Mouse (Mus musculus): ENCODE results near the gene Slc7a8. TPM values are rescaled to one million over a fixed set of nuclear protein-coding genes. Genes with fewer than 3 reads are reported as not detected.
A peak's percentile ranks its signal among the peaks of the same experiment; 100 is the strongest.

Gene Slc7a8
- polyA plus RNA-seq, 1 experiment from 2014 or later = 6.1 TPM

- ATAC-seq (ENCODE audit: low FRiP score) = no peak
- H3K27ac ChIP-seq (replicated peaks) = no peak overlapping the region
- no peak overlapping the region for H3K9ac ChIP-seq (replicated peaks)
- no peak overlapping the region for H3K4me2 ChIP-seq
- 79% methylated on average over 8 of the region's 8 CpGs for WGBS
- H3K9me3 ChIP-seq (replicated peaks) = no peaks in the 10 kb centered on the region
- H3K4me1 ChIP-seq = peaks cover 12% of the 10 kb centered on the region
- no peaks in the 10 kb centered on the region for H3K36me3 ChIP-seq
- H3K4me3 ChIP-seq (replicated peaks) = no peak overlapping the region
- no peaks in the 10 kb centered on the region for H3K27me3 ChIP-seq (replicated peaks)
These were observed 68.9 kb downstream of the Slc7a8 start for GRCm38 (mm10) chr14:54712861-54713260.

GRCm38 (mm10) chr14:54712074-54712473, 69.7 kb downstream of the Slc7a8 start, which contains the start of gene Cebpe:
TSS of gene Cebpe (minus strand) at chr14:54712174.
- Histone ChIP-seq H3K4me3 (replicated peaks) (no peak within 1 kb of the TSS), H3K9ac (replicated peaks) (no peak within 1 kb of the TSS), H3K36me3 (no peaks in the 10 kb centered on the region), H3K9me3 (replicated peaks) (no peaks in the 10 kb centered on the region), H3K27ac (replicated peaks) (no peak within 1 kb of the TSS), H3K4me2 (no peak within 1 kb of the TSS), H3K27me3 (replicated peaks) (no peaks in the 10 kb centered on the region), H3K4me1 (peaks cover 12% of the 10 kb centered on the region)
- 90% methylated on average over 7 of the region's 7 CpGs for WGBS
- ATAC-seq (ENCODE audit: low FRiP score) = no peak

- no peaks in the 10 kb centered on the region for H3K9me3 ChIP-seq (replicated peaks)
- H3K4me1 ChIP-seq = peaks cover 2% of the 10 kb centered on the region; the same call in 1 of the 2 replicates
- no peak overlapping the region for H3K9ac ChIP-seq (replicated peaks)
- no peaks in the 10 kb centered on the region for H3K27me3 ChIP-seq (replicated peaks)
- H3K4me2 ChIP-seq = no peak overlapping the region
- ATAC-seq (ENCODE audit: low FRiP score) = no peak
- no peaks in the 10 kb centered on the region for H3K36me3 ChIP-seq
- 88% methylated on average over 9 of the region's 9 CpGs for WGBS
- H3K4me3 ChIP-seq (replicated peaks) = no peak overlapping the region
- H3K27ac ChIP-seq (replicated peaks) = no peak overlapping the region
These were observed 72.7 kb downstream of the Slc7a8 start for GRCm38 (mm10) chr14:54709054-54709453.

- Histone ChIP-seq H3K4me2 (no peak overlapping the region), H3K9ac (replicated peaks) (no peak overlapping the region), H3K4me1 (no peaks in the 10 kb centered on the region), H3K9me3 (replicated peaks) (no peaks in the 10 kb centered on the region), H3K27ac (replicated peaks) (no peak overlapping the region), H3K36me3 (no peaks in the 10 kb centered on the region), H3K27me3 (replicated peaks) (0 out of 2 replicates have a peak, but pooled peaks cover 12% of the 10 kb centered on the region), H3K4me3 (replicated peaks) (no peak overlapping the region)
- 69% methylated on average over 17 of the region's 17 CpGs for WGBS
- no peak for ATAC-seq (ENCODE audit: low FRiP score)
These were observed 75.0 kb downstream of the Slc7a8 start for GRCm38 (mm10) chr14:54706589-54707320.

GRCm38 (mm10) chr14:54705844-54706243, 75.9 kb downstream of the Slc7a8 start:
- ATAC-seq (ENCODE audit: low FRiP score) = no peak
- H3K27me3 ChIP-seq (replicated peaks) = 0 out of 2 replicates have a peak, but pooled peaks cover 12% of the 10 kb centered on the region
- H3K36me3 ChIP-seq = no peaks in the 10 kb centered on the region
- WGBS = 59% methylated on average over 5 of the region's 5 CpGs
- no peaks in the 10 kb centered on the region for H3K4me1 ChIP-seq
- H3K9ac ChIP-seq (replicated peaks) = no peak overlapping the region
- H3K9me3 ChIP-seq (replicated peaks) = no peaks in the 10 kb centered on the region
- no peak overlapping the region for H3K4me3 ChIP-seq (replicated peaks)
- no peak overlapping the region for H3K4me2 ChIP-seq
- H3K27ac ChIP-seq (replicated peaks) = no peak overlapping the region

- no peaks in the 10 kb centered on the region for H3K9me3 ChIP-seq (replicated peaks)
- H3K36me3 ChIP-seq = no peaks in the 10 kb centered on the region
- H3K4me2 ChIP-seq = no peak overlapping the region
- WGBS = 69% methylated on average over 10 of the region's 10 CpGs
- no peak for ATAC-seq (ENCODE audit: low FRiP score)
- H3K27me3 ChIP-seq (replicated peaks) = 0 out of 2 replicates have a peak, but pooled peaks cover 12% of the 10 kb centered on the region
- H3K27ac ChIP-seq (replicated peaks) = no peak overlapping the region
- H3K9ac ChIP-seq (replicated peaks) = no peak overlapping the region
- H3K4me1 ChIP-seq = no peaks in the 10 kb centered on the region
- no peak overlapping the region for H3K4me3 ChIP-seq (replicated peaks)
These were observed 78.5 kb downstream of the Slc7a8 start for GRCm38 (mm10) chr14:54703207-54703606.

GRCm38 (mm10) chr14:54701298-54701697, 80.4 kb downstream of the Slc7a8 start:
- Histone ChIP-seq H3K9ac (replicated peaks) (no peak overlapping the region), H3K27me3 (replicated peaks) (0 out of 2 replicates have a peak, but pooled peaks cover 12% of the 10 kb centered on the region), H3K27ac (replicated peaks) (no peak overlapping the region), H3K9me3 (replicated peaks) (no peaks in the 10 kb centered on the region), H3K4me2 (no peak overlapping the region), H3K4me1 (no peaks in the 10 kb centered on the region), H3K36me3 (no peaks in the 10 kb centered on the region), H3K4me3 (replicated peaks) (no peak overlapping the region)
- ATAC-seq (ENCODE audit: low FRiP score) = peak; percentile 66; the same call in 1 of the 2 replicates
- WGBS = 9% methylated on average over 6 of the region's 6 CpGs

GRCm38 (mm10) chr14:54699586-54699985, 82.2 kb downstream of the Slc7a8 start:
- Histone ChIP-seq H3K9ac (replicated peaks) (no peak overlapping the region), H3K4me3 (replicated peaks) (no peak overlapping the region), H3K4me1 (no peaks in the 10 kb centered on the region), H3K36me3 (no peaks in the 10 kb centered on the region), H3K27ac (replicated peaks) (no peak overlapping the region), H3K4me2 (no peak overlapping the region), H3K27me3 (replicated peaks) (0 out of 2 replicates have a peak, but pooled peaks cover 12% of the 10 kb centered on the region), H3K9me3 (replicated peaks) (no peaks in the 10 kb centered on the region)
- ATAC-seq (ENCODE audit: low FRiP score) = no peak
- 49% methylated on average over 3 of the region's 3 CpGs for WGBS

- ATAC-seq (ENCODE audit: low FRiP score) = no peak
- Histone ChIP-seq H3K36me3 (peaks cover 2% of the 10 kb centered on the region; the same call in 1 of the 2 replicates), H3K9ac (replicated peaks) (no peak within 1 kb of the TSS), H3K4me1 (no peaks in the 10 kb centered on the region), H3K4me3 (replicated peaks) (no peak within 1 kb of the TSS), H3K27me3 (replicated peaks) (0 out of 2 replicates have a peak, but pooled peaks cover 11% of the 10 kb centered on the region), H3K4me2 (no peak within 1 kb of the TSS), H3K9me3 (replicated peaks) (no peaks in the 10 kb centered on the region), H3K27ac (replicated peaks) (no peak within 1 kb of the TSS)
- 78% methylated on average over 4 of the region's 4 CpGs for WGBS
These were observed 83.0 kb downstream of the Slc7a8 start, which contains the start of gene Gm29776 for GRCm38 (mm10) chr14:54698733-54699132. TSS of gene Gm29776 (minus strand) at chr14:54698833.

- H3K9me3 ChIP-seq (replicated peaks) = no peaks in the 10 kb centered on the region
- H3K27ac ChIP-seq (replicated peaks) = no peak overlapping the region
- no peaks in the 10 kb centered on the region for H3K27me3 ChIP-seq (replicated peaks)
- H3K36me3 ChIP-seq = peaks cover 12% of the 10 kb centered on the region
- H3K9ac ChIP-seq (replicated peaks) = no peak overlapping the region
- H3K4me3 ChIP-seq (replicated peaks) = no peak overlapping the region
- no peaks in the 10 kb centered on the region for H3K4me1 ChIP-seq
- no peak for ATAC-seq (ENCODE audit: low FRiP score)
- 90% methylated on average over 4 of the region's 4 CpGs for WGBS
- H3K4me2 ChIP-seq = no peak overlapping the region
These were observed 85.0 kb downstream of the Slc7a8 start for GRCm38 (mm10) chr14:54696752-54697151.

GRCm38 (mm10) chr14:54695042-54695441, 86.7 kb downstream of the Slc7a8 start:
- ATAC-seq (ENCODE audit: low FRiP score) = no peak
- Histone ChIP-seq H3K36me3 (peaks cover 22% of the 10 kb centered on the region), H3K9me3 (replicated peaks) (no peaks in the 10 kb centered on the region), H3K27me3 (replicated peaks) (no peaks in the 10 kb centered on the region), H3K4me2 (no peak overlapping the region), H3K9ac (replicated peaks) (no peak overlapping the region), H3K4me1 (no peaks in the 10 kb centered on the region), H3K4me3 (replicated peaks) (no peak overlapping the region), H3K27ac (replicated peaks) (no peak overlapping the region)
- 81% methylated on average over 6 of the region's 6 CpGs for WGBS

GRCm38 (mm10) chr14:54687251-54687650, 94.5 kb downstream of the Slc7a8 start:
- Histone ChIP-seq H3K27me3 (replicated peaks) (no peaks in the 10 kb centered on the region), H3K4me1 (peaks cover 42% of the 10 kb centered on the region), H3K27ac (replicated peaks) (peak overlapping the region; percentile 98), H3K36me3 (peaks cover 31% of the 10 kb centered on the region), H3K4me3 (replicated peaks) (peak overlapping the region; percentile 75), H3K9me3 (replicated peaks) (no peaks in the 10 kb centered on the region), H3K4me2 (peak overlapping the region; percentile 76), H3K9ac (replicated peaks) (peak overlapping the region; percentile 68)
- WGBS = 6% methylated on average over 8 of the region's 8 CpGs
- no peak for ATAC-seq (ENCODE audit: low FRiP score)
